Mouse (Mus musculus) adrenal gland, postnatal 4 days (tissue): ENCODE measurements at regions not wholly inside any gene's neighbourhood (a gene's known extent, or its start where the extent isn't known, plus 50 kb on each side); places are given as distances from the start of the nearest gene placed in this dataset.

Experiments
- DNase-seq, 2 experiments: peaks; one replicate each; pipeline ENCODE4 v3.0.0; 2021 to 2022; ENCODE audit warnings: low spot score in 2 of 2, mixed read lengths in 2 of 2

DNA sequence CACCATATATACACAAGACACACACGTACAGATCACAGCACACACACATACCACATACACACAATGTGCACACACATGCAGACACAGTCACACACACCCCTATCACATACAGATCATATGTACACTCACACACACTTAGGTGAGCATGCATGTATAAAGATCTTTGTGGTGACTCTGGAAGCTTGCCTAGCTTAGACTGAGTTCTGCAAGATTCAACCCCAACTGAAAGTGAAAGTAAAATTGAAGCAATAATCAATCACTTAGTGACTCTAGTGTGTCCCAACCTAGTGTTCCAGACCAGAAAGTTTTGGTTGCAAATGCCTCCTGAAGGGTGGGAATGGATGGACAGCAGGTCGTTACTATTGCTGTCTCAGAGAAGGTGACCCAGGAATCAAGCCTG lies 262.8 kb downstream of the Bcl11a start:
- DNase-seq = no peak

DNA sequence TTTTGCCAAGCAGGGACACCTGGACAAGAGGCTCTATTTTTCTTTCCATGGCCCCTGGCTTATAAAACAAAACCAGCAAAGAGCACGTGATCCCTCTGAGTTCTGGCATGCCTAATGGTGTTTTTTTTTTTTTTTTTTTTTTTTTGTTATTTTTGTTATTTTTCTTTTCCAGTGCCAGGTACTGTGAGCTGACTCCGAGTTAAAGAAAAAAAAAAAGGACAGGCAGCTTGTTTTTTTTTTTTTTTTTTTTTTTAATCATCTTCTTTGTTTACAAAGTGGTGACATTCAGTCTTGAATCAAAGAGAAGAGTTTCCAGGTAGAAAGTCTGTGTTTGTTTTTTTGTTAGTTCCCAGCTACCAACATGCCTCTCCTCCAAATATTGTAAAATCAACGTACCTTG lies 263.8 kb downstream of the Bcl11a start:
- no peak for DNase-seq

DNA sequence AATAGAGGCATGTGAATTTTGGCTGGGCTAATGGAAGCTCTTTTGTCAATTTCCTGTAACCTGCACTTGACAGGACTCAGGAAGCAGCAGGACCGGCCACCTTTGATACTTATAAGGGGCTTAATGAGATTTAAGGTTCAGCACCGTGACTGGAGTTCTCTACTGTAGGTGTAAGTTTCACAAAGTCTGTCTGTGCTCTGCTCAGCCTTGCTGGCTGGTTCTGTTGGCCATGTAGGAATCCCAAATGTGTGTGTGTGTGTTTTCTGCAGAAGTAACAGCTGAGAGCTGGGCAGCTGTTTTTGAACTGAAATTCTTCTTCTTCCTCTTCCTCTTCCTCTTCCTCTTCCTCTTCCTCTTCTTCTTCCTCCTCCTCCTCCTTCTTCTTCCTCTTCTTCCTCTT lies 264.3 kb downstream of the Bcl11a start:
- DNase-seq = no peak

DNA sequence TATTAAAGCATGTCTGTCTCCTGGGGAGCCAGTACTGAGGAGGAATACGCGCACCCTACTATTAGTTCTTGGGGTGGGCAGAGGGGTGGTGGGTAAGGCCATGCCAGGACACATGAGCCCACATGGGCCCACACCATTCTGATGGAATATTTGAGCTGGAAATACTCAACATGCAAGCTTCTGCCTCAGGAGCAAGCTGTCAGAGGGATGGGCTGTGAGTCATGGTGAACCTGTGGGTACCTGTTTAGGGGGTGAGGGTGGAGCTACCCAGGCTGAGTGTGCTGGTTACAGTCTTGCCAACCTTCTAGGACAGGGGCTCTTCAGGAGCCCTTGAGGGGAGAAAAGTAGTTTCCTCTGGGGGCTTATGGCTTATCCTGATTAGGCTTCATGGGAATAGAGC lies 264.9 kb downstream of the Bcl11a start:
- no peak for DNase-seq

DNA sequence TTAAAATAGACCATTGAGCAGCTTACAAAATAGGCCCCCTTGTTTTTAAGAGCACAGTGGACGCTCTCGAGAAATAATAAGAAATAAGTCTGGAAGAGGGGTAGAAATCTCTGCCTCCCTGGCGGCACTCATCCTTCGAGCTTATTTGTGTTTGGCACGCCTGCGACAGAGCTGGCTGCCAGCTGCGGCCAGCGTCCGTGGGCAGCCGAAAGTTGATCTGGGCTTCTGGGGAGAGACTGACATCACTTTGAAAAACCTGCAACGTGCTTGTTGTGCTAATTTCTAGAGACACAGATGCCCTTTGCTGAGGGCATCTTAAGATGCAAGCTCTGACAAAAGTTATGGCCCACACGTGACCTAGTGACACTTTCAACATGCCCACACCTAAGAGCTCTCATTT lies 269.4 kb downstream of the Bcl11a start:
- DNase-seq = no peak

DNA sequence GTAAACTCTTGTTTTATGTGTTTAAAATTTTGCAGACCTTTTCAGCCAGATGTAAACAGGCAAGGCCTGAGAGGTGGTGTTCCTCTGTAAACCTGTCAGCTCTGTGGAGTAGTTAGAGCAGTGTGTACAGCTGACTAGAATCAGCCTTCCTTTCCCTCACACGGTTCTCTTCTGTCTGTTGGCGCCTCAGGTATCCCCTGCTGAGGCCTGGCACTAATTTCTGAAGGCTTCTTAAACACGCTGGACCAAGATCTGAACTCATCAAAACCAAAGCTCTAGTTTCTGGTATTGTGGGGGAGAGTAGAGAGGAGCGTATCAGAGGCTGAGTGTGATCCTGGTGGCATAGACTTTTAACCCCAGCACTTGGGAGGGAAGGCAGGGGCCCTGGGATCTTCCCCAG lies 270.9 kb downstream of the Bcl11a start:
- DNase-seq = no peak

DNA sequence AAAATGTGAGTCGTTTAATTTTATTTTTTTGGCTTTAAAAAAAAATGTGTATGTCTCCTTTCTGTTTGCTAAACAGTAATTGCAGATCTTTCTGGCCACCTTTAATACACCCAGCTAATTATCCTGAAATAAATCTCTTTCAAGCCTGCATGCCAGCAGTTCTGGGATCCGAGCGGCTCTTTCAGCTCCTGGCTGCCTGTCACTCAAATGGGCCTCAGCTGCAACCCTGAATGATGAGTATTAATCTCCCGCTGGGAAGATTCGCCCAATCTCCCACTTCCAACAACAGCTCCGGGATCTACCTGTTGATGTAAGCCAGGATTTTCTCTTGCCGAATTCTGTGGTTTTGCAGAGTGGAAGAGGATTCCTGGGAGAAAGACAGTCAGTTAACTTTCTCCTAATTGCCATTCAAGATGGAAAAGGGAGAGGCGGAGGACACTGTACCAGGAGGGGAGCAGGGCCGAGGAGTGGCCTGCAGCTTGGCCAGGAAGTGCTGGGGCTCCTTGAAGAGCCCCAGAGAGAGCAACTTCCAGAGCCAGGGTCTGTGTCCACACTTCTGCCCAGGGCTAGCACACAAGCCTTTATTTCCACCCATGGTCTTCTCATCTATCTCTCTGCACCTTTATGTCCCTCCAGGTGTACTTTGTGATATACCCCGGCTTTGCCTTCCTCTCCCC lies 272.2 kb downstream of the Bcl11a start:
- DNase-seq = no peak

DNA sequence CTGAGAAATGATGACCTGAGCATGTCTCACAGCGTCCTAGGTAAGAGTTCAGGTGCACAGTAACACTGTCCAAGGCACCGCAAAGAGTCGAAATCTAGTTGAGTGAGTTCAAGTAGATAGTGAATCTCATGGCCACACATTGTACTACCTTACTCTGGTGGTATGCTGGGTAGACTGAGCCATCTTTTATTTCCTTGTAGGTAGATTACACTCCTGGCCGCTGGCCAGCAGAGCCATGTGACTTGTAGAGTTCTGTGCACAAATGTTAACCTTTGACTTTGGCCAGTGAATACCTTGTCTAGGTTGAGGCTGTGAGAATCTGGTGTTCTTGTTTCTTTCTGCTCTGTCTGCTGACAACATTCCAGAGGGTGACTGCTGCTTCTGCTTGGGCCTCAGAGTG lies 273.0 kb downstream of the Bcl11a start:
- no peak for DNase-seq

DNA sequence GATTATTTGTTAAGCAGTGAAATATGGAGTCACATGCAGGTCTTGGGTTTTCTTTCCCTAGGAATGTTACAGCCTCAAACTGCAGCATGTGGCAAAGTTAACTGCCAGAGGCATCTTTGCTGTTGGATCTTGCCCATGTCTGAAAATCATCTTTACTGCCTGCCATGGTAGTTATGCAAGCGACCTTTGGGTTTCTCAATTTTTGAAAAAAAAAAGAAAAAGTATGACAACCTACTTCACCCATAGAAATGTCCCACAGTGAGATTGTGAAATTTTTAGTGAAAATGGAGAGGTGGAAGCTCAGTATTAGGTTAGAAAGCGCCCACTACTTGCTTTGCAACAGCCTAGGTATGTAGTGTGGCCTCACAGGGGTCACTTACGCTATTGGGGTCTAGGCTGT lies 274.2 kb downstream of the Bcl11a start:
- no peak for DNase-seq

DNA sequence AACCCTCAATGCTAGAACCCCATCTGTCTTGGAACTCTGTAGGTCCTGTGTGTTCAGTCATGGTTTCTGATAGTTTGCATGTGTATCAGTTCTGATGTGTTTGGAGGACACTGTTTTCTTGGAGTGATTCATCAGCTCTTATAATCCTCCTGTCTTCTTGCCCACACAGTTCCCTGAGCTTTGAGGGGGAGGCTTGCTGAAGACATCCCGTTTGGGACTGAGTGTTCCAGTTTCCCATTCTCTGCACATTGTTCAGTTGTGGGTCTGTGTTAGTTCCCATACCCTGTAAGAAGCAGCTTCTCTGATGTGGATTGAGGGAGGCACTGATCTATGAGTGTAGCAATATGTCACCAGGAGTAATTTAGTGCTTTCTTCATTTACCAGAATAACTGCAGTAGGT lies 275.2 kb downstream of the Bcl11a start:
- no peak for DNase-seq

DNA sequence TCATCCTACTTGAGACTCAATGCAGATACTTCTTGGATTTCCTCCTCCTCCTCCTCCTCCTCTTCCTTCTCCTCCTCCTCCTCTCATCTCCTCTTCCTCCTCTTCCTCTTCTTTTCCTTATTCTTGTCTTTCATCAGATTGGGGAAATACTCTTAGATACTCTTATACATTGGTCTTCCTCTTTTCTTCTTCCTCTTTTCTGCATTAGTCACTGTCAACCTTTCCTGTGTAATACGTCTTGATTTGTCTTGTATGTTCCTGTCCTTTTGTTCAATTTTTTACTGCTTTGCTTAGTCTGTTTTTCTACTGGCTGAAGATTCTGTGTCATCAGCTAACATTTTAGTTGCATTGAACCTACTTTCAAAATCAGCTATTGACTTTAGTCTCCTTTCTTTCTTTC lies 279.5 kb downstream of the Bcl11a start:
- DNase-seq = no peak

DNA sequence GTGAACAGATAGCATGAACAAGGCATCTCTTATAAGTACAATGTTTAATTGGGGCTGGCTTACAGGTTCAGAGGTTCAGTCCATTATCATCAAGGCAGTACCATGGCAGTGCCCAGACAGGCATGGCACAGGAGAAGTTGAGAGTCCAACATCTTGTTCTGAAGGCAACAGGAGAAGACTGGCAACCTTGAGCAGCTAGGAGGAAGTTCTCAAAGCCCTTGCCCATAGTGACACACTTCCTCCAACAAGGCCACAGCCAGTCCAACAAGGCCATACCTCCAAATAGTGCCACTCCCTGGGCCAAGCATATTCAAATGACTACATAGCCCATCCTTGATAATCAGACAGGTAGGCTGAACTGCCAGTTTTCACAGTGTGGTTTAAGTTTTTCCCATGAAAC lies 281.2 kb downstream of the Bcl11a start:
- DNase-seq = no peak

DNA sequence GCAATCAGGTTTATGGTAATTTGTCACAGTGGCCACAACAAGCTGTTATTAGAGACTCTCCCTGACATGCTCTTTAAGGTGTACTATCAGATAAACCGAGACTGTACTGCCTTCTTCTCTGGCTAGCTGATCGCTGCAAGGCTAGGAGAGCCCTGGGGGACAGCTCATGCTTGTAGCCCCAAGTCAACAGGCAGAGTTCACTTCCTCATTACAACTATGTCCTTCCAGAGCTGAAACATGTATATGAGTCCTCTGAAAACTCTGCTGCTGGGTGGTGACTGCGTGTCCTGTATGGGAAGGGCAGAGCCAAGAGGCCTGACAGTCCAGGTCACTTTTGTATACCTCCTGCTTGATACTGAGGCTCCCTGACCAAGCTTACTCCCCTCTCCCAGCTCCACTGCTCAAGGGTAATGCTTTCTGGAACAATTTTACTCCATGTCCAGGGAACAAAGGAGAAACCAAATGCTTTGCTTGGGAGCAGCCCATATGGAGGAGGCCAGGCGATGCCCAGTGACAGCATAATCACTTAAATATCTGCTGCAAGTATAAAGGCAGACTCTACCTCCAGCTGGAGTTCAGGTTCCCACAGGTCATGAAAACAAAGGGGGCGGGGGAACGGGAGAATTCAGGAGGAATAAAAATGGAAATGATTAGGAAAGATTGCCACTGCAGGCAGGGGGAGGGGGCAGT lies 284.3 kb downstream of the Bcl11a start:
- no peak for DNase-seq

DNA sequence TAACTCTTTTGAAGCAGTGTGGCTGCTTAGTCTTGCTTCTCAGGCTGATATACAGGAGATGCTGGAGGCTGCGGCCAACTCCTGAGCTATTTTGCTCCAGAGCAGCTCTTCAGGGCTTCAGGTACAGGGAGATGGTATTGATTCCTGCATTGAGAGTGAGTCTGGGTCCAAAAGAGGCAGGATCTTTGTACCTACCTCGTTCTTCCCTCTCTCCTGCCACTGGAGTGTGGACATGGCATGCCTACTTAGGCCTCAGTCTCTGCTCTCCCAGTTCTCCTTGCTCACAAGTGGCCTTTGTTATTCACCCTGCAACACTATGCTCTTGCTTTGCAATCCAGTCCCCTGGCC lies 284.8 kb downstream of the Bcl11a start:
- DNase-seq = no peak

DNA sequence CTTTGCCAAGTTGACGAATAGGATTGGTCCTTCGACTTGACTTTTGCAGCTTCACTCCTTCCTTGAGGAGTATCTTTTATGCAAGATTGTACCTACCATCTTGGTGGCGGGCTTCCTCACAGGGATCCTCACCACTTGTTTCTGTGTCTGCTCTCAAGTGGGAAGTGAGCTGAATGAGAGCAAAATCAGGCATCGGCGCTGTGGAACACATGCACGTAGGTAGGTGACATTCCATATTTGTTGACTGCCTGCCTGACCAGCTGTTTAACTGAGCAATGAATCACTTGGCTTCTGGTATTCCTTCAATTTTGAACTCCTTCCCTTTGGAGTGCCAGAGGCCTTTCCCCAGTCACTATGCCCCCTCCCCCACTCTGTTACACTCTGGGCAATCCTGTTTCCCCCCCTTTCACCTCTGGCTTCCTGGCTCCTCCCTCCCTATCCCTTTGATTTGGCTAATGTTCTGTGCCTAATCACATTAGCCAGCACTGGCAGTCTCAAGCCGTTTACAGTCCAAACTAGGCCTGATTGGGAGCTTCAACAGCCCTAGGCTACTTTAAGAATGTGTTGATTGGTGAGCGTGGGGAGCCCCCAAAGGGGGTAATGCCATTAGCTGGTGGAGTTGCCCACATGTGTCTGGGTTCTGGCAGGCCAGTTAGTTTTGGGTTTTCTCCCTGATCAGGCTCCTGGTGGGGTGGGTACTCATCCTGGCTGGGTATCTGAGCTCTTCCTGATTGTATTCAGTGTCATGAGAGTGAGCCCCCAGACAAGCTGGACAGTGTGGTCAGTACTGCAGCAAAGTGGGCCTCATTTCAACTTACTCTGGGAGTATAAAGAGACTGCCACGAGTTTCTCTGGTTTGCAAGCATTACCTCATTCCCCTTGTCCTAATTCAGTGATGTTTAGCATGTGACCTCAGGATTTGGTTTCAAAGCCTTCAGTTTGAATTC lies 285.8 kb downstream of the Bcl11a start:
- DNase-seq = no peak

DNA sequence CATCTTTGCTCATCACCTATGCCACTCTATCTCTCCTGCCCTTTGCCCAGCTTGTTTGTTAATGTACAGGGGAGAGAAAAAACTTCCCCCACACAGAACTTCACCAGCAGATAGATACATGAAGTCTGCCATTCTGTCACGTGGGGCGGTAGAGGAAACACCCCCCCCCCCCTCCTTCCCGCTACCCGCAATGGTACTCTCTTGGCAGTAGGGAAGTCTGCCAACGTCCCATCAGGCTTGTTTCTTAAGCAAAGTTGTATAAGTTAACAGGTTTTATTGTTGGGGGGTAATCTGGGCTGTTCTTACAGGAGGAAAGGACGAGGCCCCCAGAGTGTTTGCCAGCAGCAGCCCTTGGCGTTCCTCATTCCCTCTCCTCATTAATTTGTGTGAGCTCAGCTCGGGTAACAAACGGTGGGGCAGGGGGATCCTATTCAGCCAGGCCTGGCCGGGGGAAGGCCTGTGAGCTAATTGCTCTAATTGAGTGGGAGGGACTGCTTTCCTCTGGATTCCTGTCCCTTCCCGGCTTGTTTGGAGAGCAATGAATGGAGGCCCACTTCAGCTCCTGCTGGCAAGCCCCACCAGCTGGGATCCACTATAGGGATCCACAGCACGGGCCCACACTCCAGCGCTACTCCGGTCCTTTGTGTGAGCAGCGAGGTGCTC lies 292.5 kb downstream of the Bcl11a start:
- DNase-seq = no peak

DNA sequence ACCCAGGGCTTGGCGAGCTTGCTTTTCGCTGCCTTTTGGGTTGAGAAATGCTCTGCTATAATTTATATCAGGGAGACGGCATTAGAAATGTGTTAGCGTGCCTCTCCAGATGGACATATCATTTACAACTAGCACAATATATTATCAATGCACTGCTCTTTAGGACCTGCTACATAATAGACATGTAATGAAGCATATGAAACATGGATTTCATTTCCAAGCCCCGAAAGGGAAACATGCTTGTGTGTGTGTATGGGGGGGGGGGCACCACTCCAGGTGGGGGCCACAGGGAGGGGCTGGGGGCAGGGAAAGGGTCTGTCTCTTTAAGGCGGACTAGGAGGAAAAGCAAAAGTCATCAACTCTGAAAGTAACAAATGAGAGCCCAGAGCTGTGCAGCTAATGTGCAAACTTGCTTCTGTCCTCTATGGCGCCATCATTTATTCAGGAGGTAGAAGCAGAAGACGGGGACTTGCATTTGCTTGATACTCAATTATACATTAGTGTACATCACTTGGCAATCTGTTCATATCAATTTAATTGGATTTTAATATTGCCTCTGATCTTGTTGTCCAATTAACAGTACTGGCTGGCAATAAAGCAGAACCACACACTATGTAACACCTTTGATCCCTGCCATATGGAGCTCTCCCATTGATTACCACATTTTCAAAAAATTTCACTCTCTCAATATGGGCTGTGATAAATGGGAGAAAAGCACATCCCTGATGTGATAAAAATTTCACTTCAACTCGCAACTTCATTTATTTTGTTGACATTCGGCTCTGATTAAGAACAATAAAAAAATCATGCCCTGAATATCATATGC lies 293.2 kb downstream of the Bcl11a start:
- no peak for DNase-seq

DNA sequence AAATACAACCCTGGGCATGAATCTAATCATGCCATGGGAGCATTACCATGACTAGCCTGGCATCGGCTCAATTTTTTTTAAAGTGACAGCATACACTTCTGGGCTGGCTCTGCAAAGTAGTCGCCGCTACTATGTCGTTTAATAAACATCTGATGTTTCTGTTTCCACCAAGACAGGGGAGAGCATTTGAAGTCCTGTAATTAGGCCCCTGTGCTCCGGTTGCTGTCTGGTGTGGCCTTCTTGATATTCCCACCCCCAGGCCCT lies 293.8 kb downstream of the Bcl11a start:
- DNase-seq = no peak

DNA sequence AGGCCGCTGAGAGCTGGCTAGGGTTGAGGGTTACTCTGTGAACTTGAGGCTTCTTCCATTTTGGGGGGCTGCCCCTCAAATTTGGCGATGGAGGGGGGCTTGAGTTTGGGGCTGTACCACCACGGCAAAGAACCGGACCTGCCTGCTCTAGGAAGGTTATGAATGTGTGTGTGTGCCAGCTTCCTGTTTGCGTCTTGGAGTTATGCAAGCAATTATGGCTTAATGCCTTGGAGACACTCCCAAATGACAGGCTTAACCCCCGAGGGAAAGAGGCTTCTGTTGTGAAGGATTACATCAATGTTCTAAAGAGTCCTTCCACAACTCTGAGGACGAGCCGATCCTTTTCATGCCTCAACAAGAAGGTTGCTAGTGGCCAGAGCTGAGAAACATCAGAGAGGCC lies 294.1 kb downstream of the Bcl11a start:
- DNase-seq = no peak

DNA sequence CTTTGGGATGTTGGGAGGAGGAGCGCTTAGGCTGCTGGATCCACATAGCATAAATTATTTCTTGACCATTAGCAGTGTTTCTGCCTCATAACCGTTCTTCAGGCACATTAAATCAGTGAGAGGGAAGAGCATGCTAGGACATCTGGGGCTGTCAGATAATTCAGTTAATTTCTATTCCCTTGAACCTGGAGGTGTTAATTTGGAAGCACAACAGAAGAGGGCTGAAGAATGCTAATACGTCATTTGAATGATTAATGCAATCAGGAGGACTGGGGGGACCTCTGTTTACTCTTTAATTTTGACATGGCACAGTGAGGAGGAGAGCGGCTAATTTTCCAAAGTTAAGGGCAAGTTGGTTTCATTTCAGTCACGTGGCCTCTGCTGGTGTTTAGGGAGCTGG lies 294.8 kb downstream of the Bcl11a start:
- DNase-seq = no peak

DNA sequence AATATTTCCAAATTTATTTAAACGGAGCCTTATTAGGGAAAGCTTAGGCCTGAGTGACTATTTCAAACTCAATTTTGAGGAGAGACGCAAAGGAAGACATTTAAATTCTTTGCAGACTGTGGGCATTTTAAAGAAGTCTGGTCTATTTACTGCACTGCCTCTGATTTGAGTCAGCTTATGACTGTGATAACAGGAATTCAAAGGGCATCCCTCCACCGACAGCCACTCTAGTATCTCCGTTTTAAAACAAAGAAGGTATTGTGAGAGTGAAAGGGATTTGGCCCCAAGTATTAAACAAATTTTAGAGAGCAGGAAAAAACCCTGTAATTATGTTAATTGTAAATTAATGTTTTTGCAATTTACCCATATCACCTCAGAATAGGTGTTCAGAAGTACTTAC lies 295.4 kb downstream of the Bcl11a start:
- no peak for DNase-seq
